Mouse (Mus musculus): ENCODE results near the gene Pcsk4.

Gene Pcsk4

GRCm38 (mm10) chr10:80299301-80299700, 30.0 kb downstream of the Pcsk4 start:
- DNase-seq (ENCODE audit: low spot score in 2 of 2): no peak

- no peak for DNase-seq (ENCODE audit: low spot score in 2 of 2)
Observed at GRCm38 (mm10) chr10:80298571-80299281, 30.6 kb downstream of the Pcsk4 start.

- DNase-seq (ENCODE audit: low spot score in 2 of 2): no peak
Observed at GRCm38 (mm10) chr10:80297526-80298133, 31.7 kb downstream of the Pcsk4 start.

- no peak for DNase-seq (ENCODE audit: low spot score in 2 of 2)
Observed at GRCm38 (mm10) chr10:80296824-80297223, 32.5 kb downstream of the Pcsk4 start.

GRCm38 (mm10) chr10:80295618-80296425, 33.5 kb downstream of the Pcsk4 start, which contains the start of gene Apc2:
Gene Apc2, plus strand, starts transcription at chr10:80295977.
- peak; percentile 73 to 83 for DNase-seq (ENCODE audit: low spot score in 2 of 2)

- DNase-seq (ENCODE audit: low spot score in 2 of 2): no peak
Observed at GRCm38 (mm10) chr10:80294788-80295303, 34.5 kb downstream of the Pcsk4 start.

GRCm38 (mm10) chr10:80294311-80294710, 35.0 kb downstream of the Pcsk4 start:
- DNase-seq (ENCODE audit: low spot score in 2 of 2): no peak

GRCm38 (mm10) chr10:80293325-80293724, 36.0 kb downstream of the Pcsk4 start:
- DNase-seq (ENCODE audit: low spot score in 2 of 2): no peak

GRCm38 (mm10) chr10:80292251-80293146, 36.8 kb downstream of the Pcsk4 start, which contains the start of gene Rps15:
Gene Rps15, plus strand, starts transcription at chr10:80292453.
- DNase-seq (ENCODE audit: low spot score in 2 of 2): peak; percentile 94 to 97

- DNase-seq (ENCODE audit: low spot score in 2 of 2): no peak
Observed at GRCm38 (mm10) chr10:80288657-80289056, 40.6 kb downstream of the Pcsk4 start.

GRCm38 (mm10) chr10:80288097-80288496, 41.2 kb downstream of the Pcsk4 start:
- DNase-seq (ENCODE audit: low spot score in 2 of 2): no peak

GRCm38 (mm10) chr10:80285222-80286070, 43.9 kb downstream of the Pcsk4 start:
- DNase-seq (ENCODE audit: low spot score in 2 of 2): no peak

- DNase-seq (ENCODE audit: low spot score in 2 of 2): no peak
Observed at GRCm38 (mm10) chr10:80282481-80283441, 46.5 kb downstream of the Pcsk4 start.

GRCm38 (mm10) chr10:80281921-80282371, 47.4 kb downstream of the Pcsk4 start:
- DNase-seq (ENCODE audit: low spot score in 2 of 2): no peak

GRCm38 (mm10) chr10:80281304-80281703, 48.0 kb downstream of the Pcsk4 start:
- DNase-seq (ENCODE audit: low spot score in 2 of 2): no peak

- DNase-seq (ENCODE audit: low spot score in 2 of 2): no peak
Observed at GRCm38 (mm10) chr10:80279273-80279672, 50.0 kb downstream of the Pcsk4 start.

- no peak for DNase-seq (ENCODE audit: low spot score in 2 of 2)
Observed at GRCm38 (mm10) chr10:80278390-80278789, 50.9 kb downstream of the Pcsk4 start.

GRCm38 (mm10) chr10:80276238-80276637, 53.1 kb downstream of the Pcsk4 start:
- no peak for DNase-seq (ENCODE audit: low spot score in 2 of 2)

- DNase-seq (ENCODE audit: low spot score in 2 of 2): no peak
Observed at GRCm38 (mm10) chr10:80273847-80274246, 55.5 kb downstream of the Pcsk4 start.
